Mouse (Mus musculus) brain, embryonic 14.5 days (tissue): ENCODE data around the gene Oxct1. TPM values are rescaled to one million over a fixed set of nuclear protein-coding genes. Genes with fewer than 3 reads are reported as not detected.

Experiments used
- DNase-seq: peaks from one replicate; pipeline ENCODE4 v3.0.0-alpha.2; 2011; ENCODE audit warnings: low read depth
- CTCF ChIP-seq: fragments of 200-500 bp; IDR thresholded peaks from 2 replicates; pipeline ENCODE4 v1.5.1; 2012; ENCODE audit warnings: inconsistent platforms, mild to moderate bottlenecking, moderate library complexity, borderline replicate concordance; ENCODE audit not compliant: insufficient read depth, insufficient read length; ENCODE audit errors: extremely low read depth
- POLR2A ChIP-seq: fragments of 200-500 bp; IDR thresholded peaks from 2 replicates; pipeline ENCODE4 v1.6.1; 2012; ENCODE audit warnings: mild to moderate bottlenecking, inconsistent platforms, borderline replicate concordance; ENCODE audit not compliant: poor library complexity, insufficient read depth, insufficient read length, severe bottlenecking; ENCODE audit errors: extremely low read depth
- polyA plus RNA-seq: library from polyadenylated mRNA; depleted of rRNA; stranded (reverse); fragments of >200 nt; gene quantifications from 2 replicates; pipeline ENCODE4 v1.2.3, GENCODE M21; 2012; rRNA removed

Gene Oxct1
- polyA plus RNA-seq, 1 experiment = 92.5 TPM

- TF ChIP-seq POLR2A = no peak
- no peak for TF ChIP-seq CTCF
- DNase-seq = no peak
These were observed 171.7 kb downstream of the Oxct1 start for GRCm38 (mm10) chr15:4197913-4198312.

Other genes with a start within 250 kb of the Oxct1 start
- gene Fbxo4, start 46.8 kb upstream of the Oxct1 start, polyA plus RNA-seq = 8.0 and 8.3 TPM in 2 replicates
- gene AW549877, start 30.6 kb upstream of the Oxct1 start, polyA plus RNA-seq = 55.6 and 65.4 TPM in 2 replicates